ENCODE assay signal across 25 mouse cellular contexts in the genomic region with DNA sequence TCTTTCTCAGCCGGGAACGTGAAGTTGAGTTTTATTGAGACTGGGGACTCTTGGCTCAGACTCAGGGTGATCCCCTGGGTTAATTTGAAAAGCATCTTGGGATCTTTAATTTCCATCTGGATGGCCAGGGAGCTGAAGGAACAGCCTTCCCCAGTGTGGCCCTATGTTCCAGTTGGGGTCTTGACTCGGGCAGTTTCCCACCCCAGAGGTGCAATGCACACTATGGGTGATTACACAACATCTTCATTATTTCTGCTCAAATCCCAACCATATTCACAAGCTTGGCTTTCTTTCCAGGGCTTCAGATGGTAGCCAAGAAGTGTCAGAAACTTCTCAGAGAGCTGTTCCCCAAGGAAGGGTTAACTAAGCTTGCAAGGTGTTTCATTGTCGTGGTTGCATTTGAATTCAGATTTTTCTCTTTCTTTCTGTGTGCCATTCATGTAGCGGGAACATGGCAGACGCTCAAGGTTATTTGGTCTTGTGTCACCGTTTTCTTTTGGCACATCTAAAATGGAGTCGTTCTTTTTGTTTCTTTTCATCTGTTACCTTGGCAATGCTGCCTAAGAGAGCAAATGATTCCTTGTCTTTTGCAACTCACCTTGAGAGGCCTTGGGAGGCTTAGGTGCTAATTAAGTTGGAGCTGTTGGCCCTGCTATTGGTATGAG.
"Had no signal": no experiment of that assay in that cellular context is flagged by ENCODE, and none has a peak within 500 bp of the region (broad histone marks: within the 10 kb centered on the region; RNA-seq: fewer than 3 reads in every experiment).

No protein-coding gene starts in this region.

- ATAC-seq: hindbrain, embryonic 16.5 days; inflammation-experienced regulatory T-cells, adult 6 months; intestine, embryonic 15.5 days; intestine, postnatal 0 days; liver, embryonic 12.5 days had no signal

- H3K4me1 ChIP-seq: heart, embryonic 12.5 days; hindbrain, embryonic 12.5 days; intestine, embryonic 15.5 days; liver, embryonic 12.5 days had no signal

- H3K36me3 ChIP-seq: heart, embryonic 10.5 days; heart, embryonic 12.5 days; hindbrain, embryonic 10.5 days; hindbrain, embryonic 12.5 days; intestine, embryonic 15.5 days; limb, embryonic 13.5 days; limb, embryonic 15.5 days; liver, embryonic 12.5 days had no signal

- H3K4me3 ChIP-seq: gastrocnemius, adult 2 months; heart, embryonic 10.5 days; heart, embryonic 12.5 days; hindbrain, embryonic 10.5 days; hindbrain, embryonic 12.5 days; intestine, embryonic 15.5 days; layer of hippocampus, adult 2 months; left cerebral cortex, adult 2 months; limb, embryonic 13.5 days; limb, embryonic 15.5 days; liver, embryonic 12.5 days had no signal

- H3K27me3 ChIP-seq: heart, embryonic 12.5 days; hindbrain, embryonic 12.5 days; intestine, embryonic 15.5 days; limb, embryonic 15.5 days; liver, embryonic 12.5 days had no signal

- H3K27ac ChIP-seq: gastrocnemius, adult 2 months; heart, embryonic 10.5 days; hindbrain, embryonic 10.5 days; hindbrain, embryonic 12.5 days; hindbrain, embryonic 14.5 days; intestine, embryonic 15.5 days; layer of hippocampus, adult 2 months; left cerebral cortex, adult 2 months; limb, embryonic 13.5 days; limb, embryonic 15.5 days; liver, embryonic 12.5 days; liver, embryonic 14.5 days had no signal

- DNase-seq: gastrocnemius, adult 2 months; gastrocnemius, postnatal 10 days; gastrocnemius, postnatal 25 days; heart, postnatal 10 days; heart, postnatal 4 days; kidney, adult 18-20 months; kidney, adult 8-10 months; kidney, postnatal 10 days; kidney, postnatal 25 days; kidney, postnatal 4 days had no signal

- H3K9ac ChIP-seq: heart, embryonic 12.5 days; hindbrain, embryonic 12.5 days; hindbrain, embryonic 14.5 days; intestine, embryonic 15.5 days; limb, embryonic 13.5 days; limb, embryonic 15.5 days; liver, embryonic 12.5 days; liver, embryonic 14.5 days had no signal

- H3K9me3 ChIP-seq: heart, embryonic 10.5 days; heart, embryonic 12.5 days; hindbrain, embryonic 10.5 days; hindbrain, embryonic 12.5 days; intestine, embryonic 15.5 days; limb, embryonic 13.5 days; limb, embryonic 15.5 days; liver, embryonic 12.5 days had no signal

- H3K4me2 ChIP-seq: heart, embryonic 12.5 days; hindbrain, embryonic 12.5 days; hindbrain, embryonic 14.5 days; intestine, embryonic 15.5 days; limb, embryonic 13.5 days; limb, embryonic 15.5 days; liver, embryonic 12.5 days had no signal
